Mouse (Mus musculus) thymus, adult 2 months (tissue): ENCODE measurements around the gene Arhgap17.

Experiments
- CTCF ChIP-seq: fragments of 200-500 bp; IDR thresholded peaks from 2 replicates; pipeline ENCODE4 v1.5.1; 2012; ENCODE audit warnings: mild to moderate bottlenecking, control low read depth, low read length, moderate library complexity, borderline replicate concordance; ENCODE audit not compliant: control insufficient read depth, poor library complexity, insufficient read depth; ENCODE audit errors: extremely low read depth
- POLR2A ChIP-seq: fragments of 200-500 bp; IDR thresholded peaks from 2 replicates; pipeline ENCODE4 v1.6.1; 2012; ENCODE audit warnings: mild to moderate bottlenecking, low read length, control low read depth, moderate library complexity; ENCODE audit not compliant: control insufficient read depth, poor library complexity, insufficient read depth; ENCODE audit errors: extremely low read depth

DNA sequence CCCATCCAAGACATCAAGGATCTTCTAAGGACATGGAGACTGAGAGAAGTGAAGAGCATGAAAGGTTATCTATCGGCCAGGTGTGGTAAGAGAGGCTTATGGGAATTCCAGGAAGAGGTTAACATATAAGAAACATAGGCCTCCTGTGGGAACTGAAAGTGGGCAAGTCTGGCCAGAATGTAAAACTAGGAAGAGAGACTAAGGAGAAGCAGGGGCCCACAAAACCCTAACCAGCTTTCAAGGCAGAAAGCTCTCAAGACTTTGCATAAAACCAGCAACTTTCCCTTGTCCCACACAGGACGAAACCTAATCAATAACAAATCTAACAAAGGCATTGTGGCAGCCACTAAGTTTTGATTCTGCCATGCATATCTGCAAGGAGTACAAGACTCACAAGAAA, 1.5 kb downstream of the Arhgap17 start:
- no peak for TF ChIP-seq CTCF
- no peak for TF ChIP-seq POLR2A
